Mouse (Mus musculus) urinary bladder, adult 2 months (tissue): ENCODE data around the gene Snap91. TPM values are rescaled to one million over a fixed set of nuclear protein-coding genes. Genes with fewer than 3 reads are reported as not detected.

Experiments
- DNase-seq: peaks from one replicate; pipeline ENCODE4 v3.0.0; 2022; ENCODE audit warnings: low spot score
- polyA plus RNA-seq: library from polyadenylated mRNA; depleted of rRNA; stranded (reverse); fragments of >200 nt; gene quantifications from 2 replicates; pipeline ENCODE4 v1.2.3, GENCODE M21; 2012; rRNA removed

Snap91 gene
- 2.3 and 2.7 TPM in 2 replicates for polyA plus RNA-seq

DNA sequence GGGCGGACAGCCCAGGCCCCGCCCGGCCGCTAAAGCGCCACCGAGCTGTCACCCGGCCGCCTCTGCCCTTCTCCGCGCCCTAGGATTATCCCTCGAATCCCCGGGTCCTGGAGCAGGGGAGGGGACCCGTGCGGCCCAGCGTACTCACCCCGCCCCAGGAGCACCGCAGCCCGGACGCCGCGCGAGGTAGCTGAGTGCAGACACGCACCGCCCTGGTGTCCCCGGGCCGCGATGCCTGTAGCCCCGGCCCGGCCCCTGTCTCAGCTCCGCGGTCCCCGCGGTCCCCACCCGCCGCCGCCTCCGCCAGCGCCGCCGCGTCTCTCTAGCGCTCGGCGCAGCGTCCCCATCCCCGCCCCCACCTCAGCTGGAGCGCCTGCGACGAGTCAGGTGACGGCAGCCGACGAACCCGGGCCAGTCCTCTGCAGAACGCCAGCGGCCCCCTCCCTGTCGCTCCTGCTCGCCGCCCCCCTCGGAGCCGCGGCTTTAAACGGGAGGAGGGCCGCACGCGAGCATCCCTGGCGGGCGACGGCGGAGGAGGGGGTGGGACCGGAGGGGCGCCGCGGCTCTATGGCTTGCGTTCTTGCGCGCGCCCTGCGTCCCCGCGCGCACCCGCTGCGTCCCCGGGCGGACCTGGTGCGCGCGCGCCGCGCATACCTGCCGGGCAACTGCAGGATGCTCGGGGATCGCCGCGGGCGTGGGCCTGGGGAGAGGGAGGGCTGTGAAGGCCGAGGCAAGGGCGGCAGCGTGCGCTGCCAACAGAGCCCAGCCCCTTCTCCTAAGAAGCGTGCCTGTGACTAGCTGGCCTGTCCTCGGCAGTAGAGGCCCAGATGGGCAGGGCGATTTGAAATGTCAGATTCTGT lies at the start of gene Snap91:
TSS of gene Snap91 (minus strand) at position 542 of the 860 bp plus-strand sequence.
- DNase-seq: peak; percentile 26

DNA sequence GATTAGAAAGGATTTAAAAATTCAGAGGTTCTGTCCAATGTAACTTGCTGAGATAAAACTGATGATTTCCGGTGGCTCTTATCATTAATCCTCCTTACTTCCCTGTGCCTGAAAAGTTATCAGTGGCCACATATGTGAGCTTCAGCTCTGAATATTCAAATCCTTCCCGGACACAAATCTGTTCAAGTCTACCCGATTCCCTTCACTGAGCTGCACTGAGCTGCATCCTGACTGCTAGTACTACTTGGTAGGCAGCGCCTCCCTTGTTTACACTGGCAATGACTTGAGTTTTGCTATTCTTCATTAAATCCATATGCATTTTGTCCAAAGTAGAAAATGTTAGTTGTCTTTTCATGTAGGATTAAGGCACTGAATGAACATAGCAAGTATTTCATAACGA lies 46.1 kb upstream of the Snap91 start:
- DNase-seq: no peak

DNA sequence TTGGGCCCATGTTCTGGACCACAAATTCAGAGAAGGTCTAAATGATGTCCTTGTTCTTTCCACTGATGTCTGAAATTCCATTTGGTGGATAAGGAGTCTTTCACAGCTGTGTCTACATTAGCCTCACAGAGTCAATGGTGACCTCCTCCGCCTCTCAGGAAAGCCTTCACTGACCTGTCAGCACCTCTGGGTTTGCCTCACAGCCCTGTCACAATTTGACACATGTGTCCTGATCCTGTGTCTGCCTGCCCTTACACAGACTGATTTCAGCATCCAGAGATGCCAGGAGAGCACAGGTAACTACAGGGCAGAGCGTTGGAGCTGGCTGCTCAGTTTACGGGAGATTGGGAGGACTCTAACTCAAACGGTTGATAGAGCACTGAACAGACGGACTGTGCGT lies 45.2 kb upstream of the Snap91 start:
- DNase-seq: no peak

DNA sequence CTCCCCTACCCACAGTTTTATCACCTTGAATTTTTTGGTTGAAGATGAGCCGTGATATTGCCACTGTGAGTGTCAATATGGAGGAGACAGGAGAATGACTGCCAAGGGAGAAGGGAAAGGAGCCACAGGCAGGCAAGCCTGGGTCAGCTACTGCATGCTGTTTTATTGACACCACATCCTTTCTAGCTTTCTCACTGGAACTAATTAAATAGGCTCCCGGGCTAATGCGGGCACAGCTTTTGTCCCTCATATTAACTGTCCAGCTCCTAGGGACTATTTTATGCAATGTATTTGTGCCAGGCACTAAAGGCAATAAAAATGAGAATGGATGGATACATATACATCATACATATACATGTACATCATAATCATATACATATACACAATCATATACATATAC lies 42.0 kb upstream of the Snap91 start:
- DNase-seq: no peak

DNA sequence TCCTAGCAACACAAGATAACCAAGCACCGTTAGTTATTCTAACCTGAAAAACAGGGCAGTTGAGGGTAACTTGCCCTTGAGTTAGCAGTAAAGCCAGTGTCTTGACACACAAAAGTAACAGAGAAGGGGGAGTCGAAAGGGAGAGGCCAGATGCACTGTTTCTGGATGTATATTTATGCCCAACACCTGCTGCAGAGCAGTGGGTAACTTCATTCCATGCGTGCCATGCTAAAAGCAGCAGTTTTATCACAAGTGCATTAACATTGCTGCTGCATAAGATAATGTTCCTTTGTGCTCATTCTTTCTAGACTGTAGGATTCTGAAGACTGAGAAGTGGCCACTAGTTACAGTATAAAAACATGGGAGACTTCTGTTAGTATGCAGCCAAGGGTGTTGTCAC lies 36.1 kb upstream of the Snap91 start:
- DNase-seq: no peak

DNA sequence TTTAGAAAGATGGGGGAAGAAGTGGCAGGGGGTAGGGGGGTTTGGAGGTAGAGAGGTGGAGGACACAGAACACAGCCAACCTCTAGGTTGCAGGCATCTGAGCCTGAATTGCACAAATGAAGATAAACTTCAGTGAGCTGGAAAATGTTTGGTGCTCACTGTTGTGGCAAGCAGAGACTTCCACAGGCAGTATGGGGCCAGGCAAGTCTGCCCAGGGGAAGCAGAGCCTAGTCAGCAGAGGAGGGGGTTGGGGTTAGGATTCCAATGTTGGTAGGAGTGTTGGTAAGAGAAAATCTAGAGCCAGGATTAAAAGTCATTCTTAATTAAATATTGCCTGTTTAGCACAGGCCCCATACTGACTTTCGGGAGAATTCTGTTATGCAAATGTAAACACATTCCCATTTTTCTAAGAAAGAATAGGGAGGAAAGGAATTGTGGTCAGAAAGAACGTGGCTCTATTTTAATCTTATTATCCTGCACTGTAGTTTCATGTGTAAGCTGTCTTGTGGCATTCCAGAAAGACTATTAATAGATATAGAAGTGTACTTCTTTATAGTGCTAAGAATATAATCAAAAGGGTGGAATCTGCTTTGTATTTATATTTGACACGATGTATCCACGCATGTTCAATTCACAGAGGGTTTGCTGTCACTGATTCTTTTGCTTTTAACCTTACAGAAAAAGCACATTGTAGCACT lies 19.2 kb upstream of the Snap91 start:
- no peak for DNase-seq

DNA sequence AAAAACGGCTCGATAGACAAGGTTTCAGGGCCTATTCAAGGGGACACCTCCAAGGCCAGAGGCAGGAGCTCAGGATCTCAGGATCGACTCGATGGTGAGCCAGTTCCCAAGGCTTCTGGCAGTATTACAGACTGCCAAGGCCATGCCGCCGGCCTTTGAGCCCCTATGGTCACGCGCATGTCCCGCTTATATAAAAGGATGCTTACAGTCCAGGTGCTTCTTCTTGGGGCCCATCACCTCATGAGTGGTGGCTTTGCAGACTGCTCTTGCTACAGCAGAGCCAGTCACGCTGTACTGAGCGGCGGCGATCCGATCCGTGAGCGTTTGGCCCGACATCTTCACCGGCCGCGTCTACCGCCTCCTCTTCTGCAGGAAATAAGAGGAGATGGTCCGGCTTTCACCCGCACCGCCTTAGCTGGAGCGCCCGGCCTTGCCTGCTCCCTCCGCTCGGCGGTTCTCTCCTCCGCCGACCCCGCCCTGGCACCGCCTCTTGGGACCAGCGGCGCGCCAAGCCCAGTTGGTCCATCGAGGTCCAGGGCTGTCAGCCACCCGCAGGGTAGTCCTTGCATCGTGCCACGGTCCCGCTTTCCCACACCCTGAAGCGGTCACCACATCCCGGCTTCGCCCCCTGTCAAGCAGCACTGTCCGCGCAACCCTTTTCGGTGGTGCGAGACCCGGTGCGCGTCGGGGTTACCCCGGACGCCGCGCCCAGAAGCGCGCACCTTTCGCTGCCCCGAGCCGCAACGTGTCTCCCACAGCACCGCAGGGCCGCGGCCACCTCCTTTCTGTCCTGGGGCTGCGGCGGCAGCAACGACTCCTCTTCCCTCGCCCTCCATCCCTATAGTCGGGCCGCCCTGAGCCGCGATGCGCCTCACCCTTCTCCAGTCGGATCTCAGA lies 990 bp downstream of the Snap91 start:
- peak; percentile 27 for DNase-seq

DNA sequence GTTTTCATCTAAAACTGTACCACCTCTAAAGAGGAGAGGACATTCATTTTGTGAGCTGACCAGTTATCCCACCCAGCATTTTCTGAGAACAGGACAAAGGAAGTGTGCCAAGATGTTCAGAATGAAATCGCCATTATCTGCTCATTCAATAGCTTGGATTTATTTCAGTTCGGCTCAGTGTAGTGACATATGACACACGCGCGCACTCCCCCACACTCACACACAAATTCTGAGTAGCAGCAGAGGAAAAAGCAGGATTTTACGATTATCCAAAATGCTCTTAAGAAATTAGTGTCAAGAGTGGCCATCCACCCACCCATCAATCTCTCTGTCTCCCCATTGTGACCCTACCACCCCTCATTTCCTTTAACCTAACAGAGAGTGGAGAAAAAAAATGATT lies 1.7 kb downstream of the Snap91 start:
- DNase-seq: no peak

DNA sequence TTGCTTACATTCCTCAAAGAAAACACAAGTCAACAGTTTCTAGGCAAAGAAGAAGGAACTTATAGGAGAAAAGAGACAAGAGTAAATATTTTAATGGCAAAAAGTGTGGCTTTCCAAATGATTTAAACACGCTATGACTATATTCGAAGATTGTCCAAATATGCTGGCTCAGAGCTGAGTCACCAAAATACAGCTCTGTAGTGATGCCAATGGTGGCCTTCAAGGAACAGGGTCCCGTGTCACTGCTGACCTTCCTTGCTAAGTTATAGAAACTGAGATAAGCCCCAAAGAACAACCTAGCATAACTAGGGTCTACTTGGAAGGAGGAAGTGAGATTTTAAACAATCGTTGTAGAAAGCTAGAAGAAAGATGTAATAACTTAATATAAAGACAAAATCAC lies 6.8 kb downstream of the Snap91 start:
- DNase-seq: no peak

DNA sequence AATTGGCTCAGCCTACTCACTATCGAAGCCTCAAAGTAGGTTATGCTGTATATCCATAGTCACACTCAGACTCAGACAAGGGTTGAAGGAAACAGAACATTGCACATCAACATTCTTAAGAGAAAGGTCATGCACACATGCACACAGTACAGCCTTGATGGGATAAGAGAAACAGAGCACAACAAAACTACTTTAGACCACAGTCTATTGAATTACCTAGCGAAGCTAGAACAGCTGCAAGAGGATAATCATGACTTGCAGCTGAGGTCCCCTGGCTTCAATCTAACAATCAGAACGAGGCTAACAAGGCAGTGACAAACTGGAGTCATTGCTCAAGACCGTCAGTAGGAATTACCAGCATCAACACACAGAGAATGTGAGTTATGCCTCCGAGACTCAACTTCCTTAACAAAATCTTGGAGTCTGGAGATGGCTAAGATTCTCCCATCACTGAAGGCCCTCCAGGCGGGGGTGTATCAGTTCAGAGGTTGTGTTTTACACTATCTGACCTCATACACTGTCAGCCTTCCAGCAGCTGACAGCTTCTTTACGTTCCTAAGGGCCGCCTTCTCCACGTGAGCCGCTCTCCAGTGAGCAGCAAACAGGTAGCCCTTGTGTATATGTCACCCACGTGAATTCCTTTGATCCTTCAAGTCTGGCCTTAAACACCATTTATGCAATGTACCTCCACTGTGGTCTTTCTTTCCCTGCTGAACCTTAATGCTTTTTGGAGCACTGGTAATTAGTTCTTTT lies 10.7 kb downstream of the Snap91 start:
- DNase-seq: no peak

DNA sequence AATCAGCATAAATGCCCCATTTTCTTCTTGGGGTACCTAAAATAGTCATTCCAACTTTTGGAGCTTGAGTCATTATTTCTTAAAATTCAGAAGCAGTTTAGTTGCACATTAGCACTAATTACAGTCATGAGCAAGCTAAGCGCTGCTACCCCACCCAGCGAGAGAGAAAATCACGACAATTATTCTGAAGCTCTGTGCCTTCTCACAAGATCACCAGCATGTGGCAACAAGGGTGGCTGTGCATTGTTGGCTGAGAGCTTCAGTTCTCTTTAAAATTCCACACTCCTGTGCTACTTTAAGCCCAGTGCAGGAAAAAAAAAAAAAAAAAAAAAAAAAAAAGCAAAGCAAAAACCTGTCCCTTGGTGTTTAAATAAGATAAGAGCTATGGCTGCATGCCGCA lies 22.4 kb downstream of the Snap91 start:
- no peak for DNase-seq

DNA sequence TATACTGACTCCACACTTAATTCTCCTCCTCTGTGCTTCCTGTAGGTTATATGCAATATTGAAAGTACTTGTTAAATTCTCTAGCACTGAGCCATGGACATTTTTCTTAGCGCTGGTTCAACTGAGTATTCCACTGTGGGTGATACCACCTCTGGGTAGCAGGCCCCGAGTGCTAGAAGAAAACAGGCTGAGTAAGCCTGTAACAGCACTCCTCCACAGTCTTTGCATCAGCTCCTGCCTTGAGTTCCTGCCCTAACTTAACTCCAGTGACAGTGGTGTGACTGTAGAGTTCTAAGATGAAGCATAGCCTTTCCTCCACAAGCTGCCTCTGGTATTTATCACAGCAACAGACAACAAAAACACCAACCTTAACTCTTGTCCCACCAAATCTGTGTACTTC lies 22.8 kb downstream of the Snap91 start:
- no peak for DNase-seq

DNA sequence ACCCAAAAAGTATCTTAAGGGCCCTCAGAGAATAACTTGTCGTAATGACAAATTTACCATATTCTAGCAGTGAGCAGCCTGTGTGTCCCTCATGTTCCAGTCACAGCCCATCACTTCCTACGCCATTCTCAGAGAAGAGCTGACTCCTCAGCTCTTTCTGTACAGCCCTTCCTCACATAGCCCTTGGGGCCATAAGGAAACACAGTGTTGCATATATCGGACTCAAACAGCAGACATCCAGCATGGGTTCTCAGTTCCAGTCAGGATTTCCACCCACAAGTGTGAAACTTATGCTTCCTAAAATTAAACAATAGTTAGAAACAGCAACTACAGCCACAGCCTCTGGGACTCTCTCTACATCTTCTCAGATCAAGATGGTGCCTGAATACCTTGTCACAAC lies 27.6 kb downstream of the Snap91 start:
- no peak for DNase-seq

DNA sequence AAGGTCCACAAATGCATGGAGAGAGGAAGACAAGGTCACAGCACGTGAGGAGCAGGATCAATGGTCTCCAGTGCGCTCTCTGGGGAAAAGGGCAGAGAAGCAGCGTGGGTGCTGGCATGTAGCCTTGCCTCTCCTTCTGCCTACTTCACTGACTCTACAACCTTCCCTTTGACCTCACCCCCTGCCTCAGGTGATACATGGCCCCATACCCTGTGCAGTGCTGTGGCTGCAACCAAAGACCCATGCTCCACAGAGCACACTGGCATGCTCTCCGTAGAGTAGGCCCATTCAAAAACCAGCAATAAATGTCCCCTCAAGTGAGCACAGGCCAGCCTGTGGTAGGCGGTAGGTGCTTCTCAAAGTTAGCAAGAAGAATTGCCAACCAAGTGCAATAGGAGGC lies 28.8 kb downstream of the Snap91 start:
- DNase-seq: no peak

DNA sequence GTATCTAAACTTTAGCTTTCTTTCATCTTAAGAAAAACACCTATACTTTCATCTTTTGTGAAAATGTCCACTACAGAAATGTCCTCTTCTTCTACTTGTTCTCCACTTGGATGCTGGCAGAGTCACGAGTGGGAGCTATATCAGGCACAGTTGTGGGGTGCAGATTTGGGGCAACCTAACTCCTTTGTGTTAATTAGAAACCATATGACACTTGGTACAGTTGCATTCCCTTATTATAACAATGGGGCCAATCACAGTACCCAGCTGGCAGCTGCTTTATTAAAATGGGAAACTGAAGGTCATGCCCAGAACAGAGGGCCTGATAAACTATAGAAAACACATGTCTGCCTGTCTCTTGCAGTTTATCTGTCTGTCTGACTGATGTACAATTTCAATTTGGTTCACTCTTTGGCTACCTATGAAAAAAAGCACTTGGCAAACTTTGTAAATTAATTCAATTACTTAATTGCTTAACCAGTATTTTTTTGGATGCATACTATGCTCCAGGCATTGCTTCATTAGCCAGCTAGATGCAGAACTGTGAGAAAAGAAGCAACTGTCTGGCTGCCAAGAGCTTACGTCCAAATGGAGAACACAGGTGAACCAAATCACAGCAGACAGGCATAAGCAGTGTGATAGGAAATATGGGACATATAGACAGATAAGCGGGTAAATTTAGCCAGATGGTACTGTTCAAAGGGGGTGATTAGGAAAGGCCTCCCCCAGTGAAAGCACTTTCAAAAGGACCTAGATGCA lies 29.8 kb downstream of the Snap91 start:
- no peak for DNase-seq

DNA sequence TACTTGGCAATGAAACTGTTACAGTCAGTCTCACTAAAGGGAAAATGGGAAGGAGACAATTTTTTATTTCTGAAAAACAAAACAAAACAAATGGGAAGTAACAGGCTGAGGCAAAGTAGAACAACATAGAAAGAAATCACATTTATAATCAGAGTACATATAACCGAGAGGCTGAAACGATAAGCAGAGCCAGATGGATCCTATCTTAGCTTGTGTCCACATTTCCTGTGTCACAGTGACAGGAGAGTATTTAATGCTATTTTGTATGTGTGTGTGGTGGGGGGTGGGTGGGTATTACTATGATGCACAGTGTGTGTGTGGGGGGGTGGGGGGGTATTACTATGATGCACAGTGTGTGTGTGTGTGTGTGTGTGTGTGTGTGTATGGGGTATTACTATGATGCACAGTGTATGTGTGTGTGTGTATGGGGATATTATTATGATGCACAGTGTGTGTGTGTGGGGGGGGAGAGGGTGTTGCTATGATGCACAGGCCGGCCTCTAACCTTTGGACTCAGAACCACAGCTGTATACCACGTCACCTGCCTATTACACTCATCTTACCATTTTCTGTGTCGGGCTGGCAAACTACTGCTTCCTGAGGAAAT lies 36.6 kb downstream of the Snap91 start:
- no peak for DNase-seq

DNA sequence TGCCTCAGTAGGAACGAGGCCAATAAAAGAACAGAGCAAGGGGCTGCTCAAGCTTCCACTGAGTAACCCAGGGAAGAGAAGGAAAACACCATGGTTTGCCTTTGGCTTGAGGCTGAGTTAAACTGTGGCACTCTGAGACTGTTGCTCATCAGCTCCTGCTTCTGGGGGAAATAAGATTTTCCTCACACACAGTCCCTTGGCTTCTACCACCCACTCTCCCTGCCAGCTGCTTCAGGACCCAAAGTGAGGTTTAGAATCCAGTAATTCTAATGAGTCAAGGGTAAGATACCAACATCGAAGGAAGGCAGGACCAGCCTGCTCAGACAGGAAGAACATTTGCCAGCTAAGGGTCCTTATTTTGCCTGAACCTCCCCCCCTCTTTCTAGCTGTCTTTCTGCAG lies 50.7 kb downstream of the Snap91 start:
- DNase-seq: no peak

DNA sequence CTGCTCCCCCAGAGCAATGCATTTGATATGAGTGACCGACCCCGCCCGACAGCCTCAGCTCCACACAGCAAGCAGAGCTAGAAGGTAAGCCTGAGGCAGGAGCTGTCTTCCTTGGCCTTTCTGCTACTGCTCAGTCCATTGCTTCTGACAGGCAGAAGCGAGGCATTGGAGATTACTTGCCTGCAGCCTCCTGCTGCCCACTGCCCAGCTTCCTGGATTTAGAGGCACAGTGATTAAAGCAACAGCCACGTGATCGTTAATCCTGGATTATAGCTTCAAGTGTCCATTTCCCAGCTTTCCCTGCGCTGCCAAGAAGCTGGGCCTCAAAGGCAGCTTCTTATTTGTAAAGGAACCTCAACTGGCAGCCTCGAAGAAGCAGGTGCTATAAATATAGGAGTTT lies 51.4 kb downstream of the Snap91 start:
- DNase-seq: no peak

DNA sequence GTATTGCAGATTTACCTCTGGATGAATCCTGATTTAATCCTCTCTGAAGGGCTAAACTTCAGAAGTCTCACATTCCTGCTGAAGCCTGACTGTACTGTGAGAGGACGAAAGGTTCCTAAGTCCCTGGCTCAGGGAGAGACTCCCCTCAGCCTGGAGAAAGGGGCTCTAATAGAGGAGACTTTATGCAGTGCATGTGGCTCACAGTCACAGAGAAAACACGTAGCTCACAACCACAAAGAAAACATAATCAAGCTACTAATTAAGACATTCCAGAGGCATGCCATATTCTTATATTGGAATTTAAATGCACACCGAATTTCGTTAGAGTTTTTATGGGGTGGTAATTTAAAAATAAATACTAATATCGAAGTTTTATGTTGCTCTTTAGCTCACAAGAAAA lies 61.1 kb downstream of the Snap91 start:
- DNase-seq: no peak

DNA sequence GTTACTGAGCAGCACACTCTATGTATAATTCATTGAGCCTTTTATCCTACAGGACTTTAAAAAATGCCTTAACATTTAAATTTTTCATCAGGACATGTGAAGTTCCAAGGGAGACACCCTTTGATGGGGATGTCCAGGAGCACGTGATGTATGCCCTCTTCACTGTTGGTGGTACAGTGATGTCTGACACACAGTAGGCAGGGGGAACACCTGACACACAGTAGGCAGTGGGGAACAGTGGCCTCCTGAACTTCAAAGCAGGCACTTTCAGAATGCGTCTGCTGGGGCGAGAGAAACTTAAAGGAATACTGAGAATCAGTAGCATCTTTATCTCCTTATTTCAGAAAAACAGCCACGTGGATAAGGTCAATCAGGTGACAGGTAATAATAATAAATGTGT lies 62.8 kb downstream of the Snap91 start:
- no peak for DNase-seq
